Mouse (Mus musculus): Measurements from ENCODE around the gene Pgc. TPM values are rescaled to one million over a fixed set of nuclear protein-coding genes. Genes with fewer than 3 reads are reported as not detected.
A peak's percentile ranks its signal among the peaks of the same experiment; 100 is the strongest.

Gene Pgc
- polyA plus RNA-seq, 1 experiment from 2014 or later, result not detected

DNA sequence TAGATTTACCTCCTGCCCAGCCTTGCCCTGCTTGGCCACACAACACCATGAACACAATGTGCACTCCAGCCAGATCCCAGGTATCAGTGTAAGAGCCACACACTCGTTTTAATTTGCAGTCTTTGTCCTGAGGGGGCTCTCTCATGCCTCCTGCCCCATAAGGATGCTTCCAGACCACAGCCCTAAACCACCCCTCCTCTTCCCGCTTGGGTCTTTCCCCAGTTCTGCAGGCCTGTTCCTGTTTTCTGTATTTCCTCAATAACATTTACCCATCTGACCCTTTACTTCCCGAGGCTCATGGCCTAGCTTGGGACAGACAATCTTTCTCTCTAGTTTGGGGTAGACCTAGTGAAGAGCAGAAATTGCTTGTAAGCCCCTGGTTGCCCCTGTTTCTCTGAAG is 11.6 kb upstream of the Pgc start:
- Histone ChIP-seq H3K9me3 (ENCODE audit: control insufficient read depth, low read length) (no peaks in the 10 kb centered on the region), H3K4me1 (ENCODE audit: control insufficient read depth, insufficient read depth, low read length) (no peaks in the 10 kb centered on the region), H3K4me3 (ENCODE audit: low read depth, low read length) (no peak overlapping the region), H3K9ac (ENCODE audit: low read length) (no peak overlapping the region), H3K4me2 (no peak overlapping the region), H3K27ac (ENCODE audit: low read depth, low read length) (no peak overlapping the region), H3K36me3 (ENCODE audit: control insufficient read depth, insufficient read depth, low read length) (no peaks in the 10 kb centered on the region), H3K27me3 (ENCODE audit: control insufficient read depth, insufficient read depth, low read length) (no peaks in the 10 kb centered on the region)
- no peak for ATAC-seq (ENCODE audit: low FRiP score)
- DNase-seq (ENCODE audit: low spot score, missing footprints), result no peak
- 62% methylated on average over 3 of the region's 3 CpGs for WGBS

DNA sequence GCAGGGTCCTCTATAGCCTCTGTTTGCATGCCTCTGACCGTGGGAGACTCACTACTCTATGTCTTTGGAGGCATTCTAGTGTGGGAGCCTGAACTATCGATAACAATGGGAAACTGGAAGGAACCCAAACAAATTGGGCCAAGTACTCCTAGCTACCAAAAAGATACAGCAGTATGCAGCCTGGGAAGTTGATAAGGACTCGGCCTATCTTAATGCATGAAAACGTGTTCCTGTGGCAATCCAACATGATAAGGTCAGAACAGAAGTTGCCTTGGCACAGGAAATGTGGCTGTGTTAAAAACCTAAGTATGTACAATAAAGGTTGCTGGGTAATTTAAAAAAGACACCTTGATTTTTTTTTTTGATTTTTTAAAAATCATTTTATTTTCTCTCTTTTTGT is 5.5 kb upstream of the Pgc start:
- Histone ChIP-seq H3K4me2 (no peak overlapping the region), H3K36me3 (ENCODE audit: control insufficient read depth, insufficient read depth, low read length) (no peaks in the 10 kb centered on the region), H3K4me3 (ENCODE audit: low read depth, low read length) (no peak overlapping the region), H3K9ac (ENCODE audit: low read length) (no peak overlapping the region), H3K9me3 (ENCODE audit: control insufficient read depth, low read length) (no peaks in the 10 kb centered on the region), H3K27ac (ENCODE audit: low read depth, low read length) (no peak overlapping the region), H3K27me3 (ENCODE audit: control insufficient read depth, insufficient read depth, low read length) (no peaks in the 10 kb centered on the region), H3K4me1 (ENCODE audit: control insufficient read depth, insufficient read depth, low read length) (no peaks in the 10 kb centered on the region)
- ATAC-seq (ENCODE audit: low FRiP score) (no peak), DNase-seq (ENCODE audit: low spot score, missing footprints) (no peak)
- 92% methylated on average over 4 of the region's 4 CpGs for whole genome bisulfite sequencing

DNA sequence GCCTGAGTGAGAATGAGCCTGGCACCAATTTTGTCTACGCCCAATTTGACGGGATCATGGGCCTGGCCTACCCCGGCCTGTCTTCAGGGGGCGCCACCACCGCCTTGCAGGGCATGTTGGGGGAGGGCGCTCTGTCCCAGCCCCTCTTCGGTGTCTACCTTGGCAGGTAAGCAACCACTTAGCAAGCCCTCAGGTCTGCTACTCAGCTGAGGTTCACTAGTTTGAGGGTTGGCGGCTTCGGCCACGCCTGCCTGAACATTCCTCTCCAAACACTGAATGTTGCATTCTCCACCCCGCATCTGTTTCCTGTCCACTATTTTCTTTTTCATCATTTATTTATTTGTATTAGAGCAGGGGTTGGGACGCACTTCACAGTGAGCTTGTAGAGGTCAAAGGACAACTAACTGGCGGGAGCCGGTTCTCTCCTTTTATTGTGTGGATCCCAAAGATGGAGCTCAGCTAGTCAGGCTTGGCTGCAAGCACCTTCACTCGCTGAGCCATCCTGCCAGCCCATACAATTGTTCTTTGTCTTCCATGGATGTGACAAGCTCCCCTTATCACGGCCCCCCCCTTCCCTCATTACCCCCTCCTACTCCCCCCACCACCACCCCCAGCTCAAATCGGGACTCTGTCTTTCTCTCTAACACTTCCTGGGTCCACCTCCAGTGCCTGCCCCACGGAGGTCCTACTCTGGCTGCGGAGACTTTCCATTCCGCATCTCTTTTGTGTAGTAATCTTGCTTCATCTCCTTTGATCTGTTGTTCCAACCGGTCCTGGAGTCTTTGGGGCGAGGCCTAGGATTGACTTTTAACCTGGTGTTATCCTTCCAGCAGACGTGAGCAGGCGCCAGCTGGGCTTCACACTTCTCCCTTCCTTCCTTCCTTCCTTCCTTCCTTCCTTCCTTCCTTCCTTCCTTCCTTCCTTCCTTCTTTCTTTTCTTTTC is 4.3 kb downstream of the Pgc start:
- Histone ChIP-seq H3K9me3 (ENCODE audit: control insufficient read depth, low read length) (no peaks in the 10 kb centered on the region), H3K36me3 (ENCODE audit: control insufficient read depth, insufficient read depth, low read length) (no peaks in the 10 kb centered on the region), H3K27me3 (ENCODE audit: control insufficient read depth, insufficient read depth, low read length) (no peaks in the 10 kb centered on the region), H3K27ac (ENCODE audit: low read depth, low read length) (no peak overlapping the region), H3K4me1 (ENCODE audit: control insufficient read depth, insufficient read depth, low read length) (no peaks in the 10 kb centered on the region), H3K4me3 (ENCODE audit: low read depth, low read length) (no peak overlapping the region), H3K4me2 (no peak overlapping the region), H3K9ac (ENCODE audit: low read length) (no peak overlapping the region)
- 45% methylated on average over 24 of the region's 24 CpGs for WGBS
- no peak for ATAC-seq (ENCODE audit: low FRiP score)
- peak; percentile 89 for DNase-seq (ENCODE audit: low spot score, missing footprints)

GRCm38 (mm10) chr17:47735553-47736100 is 9.0 kb downstream of the Pgc start:
- DNase-seq (ENCODE audit: low spot score, missing footprints) (peak; percentile 35), ATAC-seq (ENCODE audit: low FRiP score) (no peak)
- H3K36me3 ChIP-seq (ENCODE audit: control insufficient read depth, insufficient read depth, low read length), result no peaks in the 10 kb centered on the region
- no peaks in the 10 kb centered on the region for H3K9me3 ChIP-seq (ENCODE audit: control insufficient read depth, low read length)
- peaks cover 19% of the 10 kb centered on the region for H3K4me1 ChIP-seq (ENCODE audit: control insufficient read depth, insufficient read depth, low read length)
- no peak overlapping the region for H3K4me2 ChIP-seq
- WGBS, result 77% methylated on average over 14 of the region's 14 CpGs
- peaks cover 25% of the 10 kb centered on the region for H3K27me3 ChIP-seq (ENCODE audit: control insufficient read depth, insufficient read depth, low read length)
- no peak overlapping the region for H3K4me3 ChIP-seq (ENCODE audit: low read depth, low read length)
- no peak overlapping the region for H3K9ac ChIP-seq (ENCODE audit: low read length)
- no peak overlapping the region for H3K27ac ChIP-seq (ENCODE audit: low read depth, low read length)

DNA sequence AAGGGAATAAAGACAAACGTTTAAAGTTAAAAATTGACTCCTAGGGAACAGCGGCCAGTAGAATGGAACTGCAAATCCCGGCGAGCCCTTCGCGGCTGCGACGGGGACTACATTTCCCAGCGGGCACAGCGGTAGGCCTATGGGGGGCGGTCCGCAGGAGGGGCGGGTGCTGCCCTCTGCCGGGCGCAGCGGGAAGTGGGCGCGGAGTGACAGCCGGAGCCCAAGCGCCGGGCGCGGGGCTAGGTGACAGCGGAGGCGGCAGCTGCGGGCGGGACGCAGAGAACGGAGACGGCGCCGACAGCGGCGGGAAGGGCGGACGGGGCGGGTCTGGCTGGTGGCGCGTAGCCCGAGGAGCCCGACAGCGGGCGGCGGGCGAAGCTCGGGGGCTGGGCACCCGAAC is 10.2 kb downstream of the Pgc start, which contains the start of gene Tfeb:
Gene Tfeb, plus strand, starts transcription at position 175 of the 400 bp plus-strand sequence.
- Histone ChIP-seq H3K36me3 (ENCODE audit: control insufficient read depth, insufficient read depth, low read length) (no peaks in the 10 kb centered on the region), H3K27me3 (ENCODE audit: control insufficient read depth, insufficient read depth, low read length) (peaks cover 25% of the 10 kb centered on the region), H3K4me3 (ENCODE audit: low read depth, low read length) (peak within 1 kb of the TSS; percentile 52), H3K4me1 (ENCODE audit: control insufficient read depth, insufficient read depth, low read length) (peaks cover 19% of the 10 kb centered on the region), H3K27ac (ENCODE audit: low read depth, low read length) (no peak within 1 kb of the TSS), H3K4me2 (peak within 1 kb of the TSS; percentile 84), H3K9ac (ENCODE audit: low read length) (peak within 1 kb of the TSS; percentile 53), H3K9me3 (ENCODE audit: control insufficient read depth, low read length) (no peaks in the 10 kb centered on the region)
- DNase-seq (ENCODE audit: low spot score, missing footprints), result peak; percentile 100
- under 1% methylated on average over 40 of the region's 47 CpGs for WGBS
- peak; percentile 87 for ATAC-seq (ENCODE audit: low FRiP score)

GRCm38 (mm10) chr17:47737271-47738065 is 10.8 kb downstream of the Pgc start:
- Histone ChIP-seq H3K4me1 (ENCODE audit: control insufficient read depth, insufficient read depth, low read length) (peaks cover 19% of the 10 kb centered on the region), H3K4me2 (peak overlapping the region; percentile 84), H3K27ac (ENCODE audit: low read depth, low read length) (no peak overlapping the region), H3K36me3 (ENCODE audit: control insufficient read depth, insufficient read depth, low read length) (no peaks in the 10 kb centered on the region), H3K4me3 (ENCODE audit: low read depth, low read length) (peak overlapping the region; percentile 52), H3K9me3 (ENCODE audit: control insufficient read depth, low read length) (no peaks in the 10 kb centered on the region), H3K9ac (ENCODE audit: low read length) (peak overlapping the region; percentile 53), H3K27me3 (ENCODE audit: control insufficient read depth, insufficient read depth, low read length) (peaks cover 25% of the 10 kb centered on the region)
- under 1% methylated on average over 49 of the region's 60 CpGs for WGBS
- peak; percentile 77 for ATAC-seq (ENCODE audit: low FRiP score)
- DNase-seq (ENCODE audit: low spot score, missing footprints), result peak; percentile 95

DNA sequence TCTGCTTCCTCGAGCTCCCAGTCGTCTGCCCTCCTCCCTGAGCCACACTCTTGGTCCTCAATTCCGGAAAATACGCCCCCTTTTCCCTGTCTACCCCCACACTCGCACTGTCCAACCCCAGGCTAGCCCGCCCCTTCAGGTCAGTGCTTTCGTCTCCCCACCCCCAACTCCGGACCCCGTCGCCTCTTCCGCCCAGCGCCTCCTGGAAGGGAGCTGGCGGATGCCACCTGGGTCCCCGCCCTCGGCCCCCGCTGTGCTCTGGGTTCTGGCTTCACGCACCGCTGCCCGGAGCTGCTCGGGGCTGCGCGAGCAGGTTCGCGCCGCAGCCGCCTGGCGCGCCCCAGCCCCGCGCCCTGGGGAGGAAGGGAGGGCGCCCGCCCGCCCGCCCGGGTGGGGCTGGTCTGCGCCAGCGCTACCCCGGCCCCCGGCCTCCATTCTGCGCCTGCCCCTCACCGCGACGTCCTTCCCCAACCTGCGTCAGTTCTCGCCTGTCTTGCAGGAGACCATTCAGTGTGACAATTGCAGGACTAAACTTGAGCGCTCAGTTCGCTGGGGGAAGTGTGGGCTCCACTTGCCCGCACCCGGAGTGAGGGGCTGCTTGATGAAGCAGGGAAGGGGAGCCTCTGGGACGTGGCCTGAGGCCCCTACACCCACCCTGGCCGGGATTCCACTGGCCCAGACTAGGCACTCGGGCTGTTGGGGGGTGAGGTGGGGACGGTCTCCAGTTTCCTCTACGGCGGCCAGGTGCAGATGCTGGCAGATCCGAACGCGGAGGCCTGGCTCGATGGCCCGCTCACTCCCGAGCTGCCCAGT is 11.6 kb downstream of the Pgc start:
- Histone ChIP-seq H3K9me3 (ENCODE audit: control insufficient read depth, low read length) (no peaks in the 10 kb centered on the region), H3K36me3 (ENCODE audit: control insufficient read depth, insufficient read depth, low read length) (no peaks in the 10 kb centered on the region), H3K4me1 (ENCODE audit: control insufficient read depth, insufficient read depth, low read length) (peaks cover 19% of the 10 kb centered on the region), H3K27ac (ENCODE audit: low read depth, low read length) (no peak overlapping the region), H3K4me2 (peak overlapping the region; percentile 84), H3K4me3 (ENCODE audit: low read depth, low read length) (peak overlapping the region; percentile 52), H3K27me3 (ENCODE audit: control insufficient read depth, insufficient read depth, low read length) (peaks cover 25% of the 10 kb centered on the region), H3K9ac (ENCODE audit: low read length) (peak overlapping the region; percentile 51)
- DNase-seq (ENCODE audit: low spot score, missing footprints) (peak; percentile 91), ATAC-seq (ENCODE audit: low FRiP score) (peak; percentile 33)
- under 1% methylated on average over 59 of the region's 61 CpGs for WGBS

Data from midbrain, embryonic 11.5 days (tissue).